Mouse (Mus musculus) neural tube, embryonic 14.5 days (tissue): ENCODE results near the gene Fancc. TPM values are rescaled to one million over a fixed set of nuclear protein-coding genes. Genes with fewer than 3 reads are reported as not detected.

ENCODE experiments used
- ATAC-seq: fragments of 200-750 bp; cut with Nextera tagmentation; 2 replicates; pipeline ENCODE4 v1.8.0; 2017; ENCODE audit warnings: low read depth, mild to moderate bottlenecking, moderate TSS enrichment, moderate library complexity
- H3K27ac ChIP-seq: fragments of 300-500 bp; sonication (generic); 2 replicates; pipeline ENCODE4 v1.5.1; 2014; ENCODE audit warnings: low read depth, mild to moderate bottlenecking, control low read depth, low read length, moderate library complexity, mixed read lengths
- H3K27me3 ChIP-seq: fragments of 300-500 bp; sonication (generic); 2 replicates; pipeline ENCODE4 v1.6.1; 2014; ENCODE audit warnings: low read length; ENCODE audit not compliant: control insufficient read depth, insufficient read depth
- H3K36me3 ChIP-seq: fragments of 300-500 bp; sonication (generic); 2 replicates; pipeline ENCODE4 v1.6.1; 2014; ENCODE audit warnings: low read length, mixed read lengths; ENCODE audit not compliant: control insufficient read depth, insufficient read depth
- H3K4me1 ChIP-seq: fragments of 300-500 bp; sonication (generic); 2 replicates; pipeline ENCODE4 v1.6.1; 2014; ENCODE audit warnings: low read length; ENCODE audit not compliant: control insufficient read depth, insufficient read depth
- H3K4me2 ChIP-seq: fragments of 300-500 bp; sonication (generic); 2 replicates; pipeline ENCODE4 v1.6.1; 2014; ENCODE audit warnings: mild to moderate bottlenecking, low read depth, low read length, control low read depth
- H3K4me3 ChIP-seq: fragments of 300-500 bp; sonication (generic); 2 replicates; pipeline ENCODE4 v1.5.1; 2014; ENCODE audit warnings: low read depth, low read length, control low read depth, mixed read lengths
- H3K9ac ChIP-seq: fragments of 300-500 bp; sonication (generic); replicated peaks from 2 replicates; pipeline ENCODE4 v1.6.1; 2014; ENCODE audit warnings: low read depth, mild to moderate bottlenecking, control low read depth, low read length, mixed read lengths
- H3K9me3 ChIP-seq: fragments of 300-500 bp; sonication (generic); 2 replicates; pipeline ENCODE4 v1.6.1; 2016; ENCODE audit warnings: low read length; ENCODE audit not compliant: control insufficient read depth
- WGBS: fragments of 180-500 bp; shearing (Covaris S2); extraction: QIAGEN DNeasy Blood & Tissue Kit; methylation state at CpG from one replicate; pipeline ENCODE4 v1.1.7; 2014; 5-methylcytosine and 5-hydroxymethylcytosine counted together
- microRNA counts: library from miRNA; unstranded; fragments of <30 nt; microRNA quantifications from one replicate; lab custom pipeline; 2016
- microRNA-seq: library from miRNA; unstranded; fragments of <30 nt; microRNA quantifications from one replicate; pipeline ENCODE4, GENCODE M21; 2016
- polyA plus RNA-seq: library from polyadenylated mRNA; unstranded; fragments of >200 nt; fragmentation: Nextera tagmentation; extraction: Ambion mirVana; gene quantifications from 2 replicates; pipeline ENCODE4 v1.2.1, GENCODE M21; 2014

Gene Fancc
- polyA plus RNA-seq, 1 experiment from 2014 or later = 14.6 TPM

GRCm38 (mm10) chr13:63239877-63240671 is 257.0 kb downstream of the Fancc start:
- peak; percentile 89 for ATAC-seq
- H3K9me3 ChIP-seq = no peaks in the 10 kb centered on the region
- no peaks in the 10 kb centered on the region for H3K27me3 ChIP-seq
- H3K9ac ChIP-seq = peak overlapping the region; percentile 78
- H3K36me3 ChIP-seq = no peaks in the 10 kb centered on the region
- H3K4me1 ChIP-seq = 0 out of 2 replicates have a peak, but pooled peaks cover 3% of the 10 kb centered on the region
- under 1% methylated on average over 33 of the region's 51 CpGs for WGBS
- peak overlapping the region; percentile 79 for H3K4me3 ChIP-seq
- peak overlapping the region; percentile 81 for H3K27ac ChIP-seq
- H3K4me2 ChIP-seq = peak overlapping the region; percentile 78

GRCm38 (mm10) chr13:63239301-63239804 is 257.7 kb downstream of the Fancc start:
- peak; percentile 77 for ATAC-seq
- no peaks in the 10 kb centered on the region for H3K27me3 ChIP-seq
- H3K4me1 ChIP-seq = 0 out of 2 replicates have a peak, but pooled peaks cover 3% of the 10 kb centered on the region
- H3K4me3 ChIP-seq = peak overlapping the region; percentile 79
- H3K4me2 ChIP-seq = peak overlapping the region; percentile 78
- peak overlapping the region; percentile 78 for H3K9ac ChIP-seq
- peak overlapping the region; percentile 81; the same call in 1 of the 2 replicates for H3K27ac ChIP-seq
- 1% methylated on average over 11 of the region's 11 CpGs for WGBS
- no peaks in the 10 kb centered on the region for H3K9me3 ChIP-seq
- no peaks in the 10 kb centered on the region for H3K36me3 ChIP-seq

- Histone ChIP-seq H3K4me1 (0 out of 2 replicates have a peak, but pooled peaks cover 3% of the 10 kb centered on the region), H3K27me3 (no peaks in the 10 kb centered on the region), H3K4me2 (no peak overlapping the region), H3K27ac (no peak overlapping the region), H3K9ac (no peak overlapping the region), H3K4me3 (no peak overlapping the region), H3K36me3 (no peaks in the 10 kb centered on the region), H3K9me3 (no peaks in the 10 kb centered on the region)
- WGBS = 86% methylated on average over 7 of the region's 7 CpGs
- no peak for ATAC-seq
Measured at GRCm38 (mm10) chr13:63238045-63238444, 259.0 kb downstream of the Fancc start.

GRCm38 (mm10) chr13:63236159-63236893 is 260.8 kb downstream of the Fancc start:
- Histone ChIP-seq H3K9ac (no peak overlapping the region), H3K4me3 (no peak overlapping the region), H3K27ac (no peak overlapping the region), H3K27me3 (no peaks in the 10 kb centered on the region), H3K4me1 (0 out of 2 replicates have a peak, but pooled peaks cover 3% of the 10 kb centered on the region), H3K4me2 (no peak overlapping the region), H3K36me3 (no peaks in the 10 kb centered on the region), H3K9me3 (no peaks in the 10 kb centered on the region)
- ATAC-seq = no peak
- WGBS = 63% methylated on average over 5 of the region's 5 CpGs

GRCm38 (mm10) chr13:63235551-63235950 is 261.5 kb downstream of the Fancc start:
- no peaks in the 10 kb centered on the region for H3K4me1 ChIP-seq
- no peak overlapping the region for H3K9ac ChIP-seq
- no peaks in the 10 kb centered on the region for H3K9me3 ChIP-seq
- ATAC-seq = no peak
- no peak overlapping the region for H3K4me2 ChIP-seq
- no peak overlapping the region for H3K27ac ChIP-seq
- H3K4me3 ChIP-seq = no peak overlapping the region
- no peaks in the 10 kb centered on the region for H3K36me3 ChIP-seq
- no peaks in the 10 kb centered on the region for H3K27me3 ChIP-seq
- 82% methylated on average over 3 of the region's 3 CpGs for WGBS

MicroRNAs within 50 kb of the gene (microRNA counts, 519-probe panel; counts per million panel counts)
- microRNA mmu-miR-23b (lab: Ali Mortazavi, UCI) (4,250 counts per million, percentile 51 among the panel's probes with 10 or more counts), microRNA mmu-miR-24 (lab: Ali Mortazavi, UCI) (3,872 counts per million, percentile 38 among the panel's probes with 10 or more counts), microRNA mmu-miR-27b (lab: Ali Mortazavi, UCI) (2,658 counts per million, percentile 14 among the panel's probes with 10 or more counts)

Small RNA genes lying within 50 kb of the gene (microRNA-seq; reads per million reads assigned to microRNA genes)
- 7,993 reads per million, percentile 95 among the genes with 10 or more reads in this experiment for gene Mir23b
- gene Mir24-1 = not detected
- 898 reads per million, percentile 76 among the genes with 10 or more reads in this experiment for gene Mir27b
- gene Mir3074-1 = not detected

Other genes with a start within 250 kb of the Fancc start
- 26.4 and 28.7 TPM in 2 replicates for gene Ptch1, start 76.3 kb upstream of the Fancc start, polyA plus RNA-seq